Mouse (Mus musculus) midbrain, postnatal 0 days (tissue): ENCODE results near the gene Ndp. TPM values are rescaled to one million over a fixed set of nuclear protein-coding genes. Genes with fewer than 3 reads are reported as not detected.

ENCODE experiments used
- ATAC-seq: fragments of 200-750 bp; cut with Nextera tagmentation; 2 replicates; pipeline ENCODE4 v1.8.0; 2017; ENCODE audit warnings: moderate number of reproducible peaks, mild to moderate bottlenecking, moderate TSS enrichment, moderate library complexity; ENCODE audit not compliant: low FRiP score
- DNase-seq: peaks from one replicate; pipeline ENCODE4 v3.0.0-alpha.2; 2015; ENCODE audit warnings: low spot score
- H3K27ac ChIP-seq: fragments of 300-500 bp; sonication (generic); 2 replicates; pipeline ENCODE4 v1.5.1; 2014; ENCODE audit warnings: low read depth, mild to moderate bottlenecking, low read length, mixed read lengths
- H3K27me3 ChIP-seq: fragments of 300-500 bp; sonication (generic); 2 replicates; pipeline ENCODE4 v1.6.1; 2014; ENCODE audit warnings: low read length, control low read depth, mixed read lengths; ENCODE audit not compliant: insufficient read depth
- H3K36me3 ChIP-seq: fragments of 300-500 bp; sonication (generic); 2 replicates; pipeline ENCODE4 v1.6.1; 2014; ENCODE audit warnings: low read length, control low read depth, mixed read lengths; ENCODE audit not compliant: insufficient read depth
- H3K4me1 ChIP-seq: fragments of 300-500 bp; sonication (generic); 2 replicates; pipeline ENCODE4 v1.6.1; 2014; ENCODE audit warnings: mild to moderate bottlenecking, control low read depth, antibody characterized with exemption, low read length, mixed read lengths; ENCODE audit not compliant: insufficient read depth
- H3K4me2 ChIP-seq: fragments of 300-500 bp; sonication (generic); 2 replicates; pipeline ENCODE4 v1.6.1; 2014; ENCODE audit warnings: low read depth, mild to moderate bottlenecking, low read length, mixed read lengths; ENCODE audit not compliant: poor library complexity, severe bottlenecking
- H3K4me3 ChIP-seq: fragments of 300-500 bp; sonication (generic); 2 replicates; pipeline ENCODE4 v1.5.1; 2014; ENCODE audit warnings: low read depth, mild to moderate bottlenecking, low read length, moderate library complexity
- H3K9ac ChIP-seq: fragments of 300-500 bp; sonication (generic); replicated peaks from 2 replicates; pipeline ENCODE4 v1.6.1; 2014; ENCODE audit warnings: mild to moderate bottlenecking, low read length, moderate library complexity, mixed read lengths; ENCODE audit not compliant: poor library complexity, severe bottlenecking
- H3K9me3 ChIP-seq: fragments of 300-500 bp; sonication (generic); 2 replicates; pipeline ENCODE4 v1.6.1; 2016; ENCODE audit warnings: low read length, control low read depth
- CTCF ChIP-seq: IDR thresholded peaks from 2 replicates; pipeline ENCODE4 v1.5.1; 2016; ENCODE audit warnings: antibody characterized with exemption, mild to moderate bottlenecking
- WGBS: fragments of 180-500 bp; shearing (Covaris S2); extraction: QIAGEN DNeasy Blood & Tissue Kit; methylation state at CpG from one replicate; pipeline ENCODE4 v1.1.7; 2014; 5-methylcytosine and 5-hydroxymethylcytosine counted together
- polyA plus RNA-seq: library from polyadenylated mRNA; unstranded; fragments of >200 nt; fragmentation: Nextera tagmentation; extraction: Ambion mirVana; gene quantifications from 2 replicates; pipeline ENCODE4 v1.2.1, GENCODE M21; 2015
- total RNA-seq: library from RNA; depleted of rRNA; stranded (reverse); fragments of >200 nt; gene quantifications from 2 replicates; pipeline ENCODE4 v1.2.3, GENCODE M21; 2014; rRNA removed

Ndp gene
- total and polyA plus RNA-seq, 2 experiments from 2014 or later, result 5.0 to 6.2 TPM

DNA sequence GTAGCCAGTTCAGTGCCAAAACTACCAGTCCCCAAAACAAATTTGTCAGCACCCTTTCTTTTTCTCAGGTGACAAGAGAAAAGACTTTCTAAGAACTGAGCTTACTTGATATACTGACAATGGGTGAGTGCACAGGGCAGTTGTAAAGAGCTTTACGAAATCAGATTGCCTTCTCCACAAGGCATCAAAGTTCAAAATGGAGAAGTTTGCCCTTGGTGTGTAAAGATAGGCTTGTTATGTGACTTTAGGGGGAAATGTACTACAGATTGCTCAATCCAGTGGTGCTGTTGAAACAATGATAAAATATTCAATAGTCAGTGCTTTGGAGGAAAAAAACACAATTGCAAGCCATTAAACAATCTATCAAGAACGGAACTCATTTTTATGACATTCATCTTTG is 70.1 kb downstream of the Ndp start:
- no peak overlapping the region for H3K27ac ChIP-seq
- H3K36me3 ChIP-seq, result no peaks in the 10 kb centered on the region
- WGBS, result 83% methylated on average over 2 of the region's 2 CpGs
- no peaks in the 10 kb centered on the region for H3K9me3 ChIP-seq
- H3K9ac ChIP-seq, result no peak overlapping the region
- no peak overlapping the region for H3K4me2 ChIP-seq
- H3K27me3 ChIP-seq, result no peaks in the 10 kb centered on the region
- DNase-seq (no peak), ATAC-seq (no peak)
- no peaks in the 10 kb centered on the region for H3K4me1 ChIP-seq
- H3K4me3 ChIP-seq, result no peak overlapping the region
- no peak for TF ChIP-seq CTCF

DNA sequence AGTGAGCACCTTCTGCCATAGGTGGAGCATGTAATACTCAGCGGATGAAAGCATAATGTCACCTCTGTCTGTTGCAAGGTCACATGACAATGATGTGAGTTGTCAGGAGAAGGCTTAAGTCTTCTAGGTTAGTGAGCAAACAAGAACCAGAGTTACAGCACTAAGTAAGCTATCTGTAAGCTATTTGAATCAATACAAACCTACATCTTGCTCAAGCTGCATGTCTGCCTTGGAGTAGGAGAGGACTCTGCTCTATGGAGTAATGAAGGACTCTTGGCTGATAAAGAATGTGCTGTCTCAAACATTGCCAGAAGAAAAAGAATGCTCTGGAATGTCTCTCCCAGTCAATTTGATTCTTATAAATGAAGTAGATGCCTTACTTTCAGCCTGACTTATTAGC is 74.3 kb downstream of the Ndp start:
- no peak overlapping the region for H3K9ac ChIP-seq
- WGBS, result 97% methylated on average over 1 of the region's 1 CpGs
- no peak overlapping the region for H3K4me2 ChIP-seq
- H3K27me3 ChIP-seq, result no peaks in the 10 kb centered on the region
- ATAC-seq (no peak), DNase-seq (no peak)
- no peak overlapping the region for H3K4me3 ChIP-seq
- no peak overlapping the region for H3K27ac ChIP-seq
- no peaks in the 10 kb centered on the region for H3K9me3 ChIP-seq
- H3K36me3 ChIP-seq, result no peaks in the 10 kb centered on the region
- no peak for TF ChIP-seq CTCF
- H3K4me1 ChIP-seq, result no peaks in the 10 kb centered on the region

DNA sequence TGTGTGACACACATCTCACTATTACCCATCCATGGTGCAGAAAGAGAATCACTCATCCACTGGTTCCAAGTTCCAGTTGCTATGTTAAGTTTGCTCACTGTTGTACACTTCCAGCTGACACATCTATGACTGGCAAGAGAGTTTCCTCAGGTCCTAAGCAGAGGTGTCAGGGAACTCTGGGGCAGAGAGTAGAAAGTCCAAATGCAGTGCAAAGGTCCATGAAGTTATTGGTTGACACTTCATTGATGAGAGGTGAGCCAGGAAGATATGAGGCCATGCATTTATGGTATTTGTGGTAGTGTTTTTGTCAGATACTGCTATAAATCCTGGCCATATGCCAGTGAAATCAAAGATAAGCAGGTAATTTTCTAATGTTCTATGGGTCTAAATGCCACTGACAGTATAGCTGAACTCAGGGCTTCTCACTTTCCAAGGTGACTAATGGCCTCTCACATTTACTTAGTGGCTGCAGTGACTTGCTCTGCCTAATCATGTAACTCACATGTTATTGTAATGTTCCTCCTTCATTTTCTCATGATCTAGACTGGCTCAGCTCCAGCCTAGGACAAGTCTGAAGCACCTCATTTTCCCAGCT is 75.0 kb downstream of the Ndp start:
- H3K4me3 ChIP-seq, result no peak overlapping the region
- TF ChIP-seq CTCF, result no peak
- no peak for DNase-seq

More for the DNA sequence above, 75.0 kb downstream of the Ndp start:
- H3K27me3 ChIP-seq, result no peaks in the 10 kb centered on the region
- no peak for ATAC-seq
- H3K27ac ChIP-seq, result no peak overlapping the region
- no peaks in the 10 kb centered on the region for H3K9me3 ChIP-seq
- no peaks in the 10 kb centered on the region for H3K36me3 ChIP-seq
- H3K9ac ChIP-seq, result no peak overlapping the region
- no peak overlapping the region for H3K4me2 ChIP-seq
- no peaks in the 10 kb centered on the region for H3K4me1 ChIP-seq

Other genes with a start within 250 kb of the Ndp start
- 3.1 and 4.9 TPM in 2 replicates for gene Maob, start 94.4 kb downstream of the Ndp start, total RNA-seq
- 7.1 and 7.5 TPM in 2 replicates for gene Maob, start 94.4 kb downstream of the Ndp start, polyA plus RNA-seq